Mouse (Mus musculus) small intestine, adult 2 months (tissue): Measurements from ENCODE around the gene Mctp1.

Experiments used
- CTCF ChIP-seq: fragments of 200-500 bp; IDR thresholded peaks from 2 replicates; pipeline ENCODE4 v1.5.1; 2012; ENCODE audit warnings: low read depth, mild to moderate bottlenecking, control low read depth, inconsistent platforms, low read length, moderate library complexity, mixed read lengths; ENCODE audit not compliant: insufficient replicate concordance, insufficient read length; ENCODE audit errors: extremely low read depth
- POLR2A ChIP-seq: fragments of 200-500 bp; IDR thresholded peaks from 2 replicates; pipeline ENCODE4 v1.6.1; 2012; ENCODE audit warnings: low read depth, mild to moderate bottlenecking, control low read depth, inconsistent platforms, low read length, moderate library complexity

DNA sequence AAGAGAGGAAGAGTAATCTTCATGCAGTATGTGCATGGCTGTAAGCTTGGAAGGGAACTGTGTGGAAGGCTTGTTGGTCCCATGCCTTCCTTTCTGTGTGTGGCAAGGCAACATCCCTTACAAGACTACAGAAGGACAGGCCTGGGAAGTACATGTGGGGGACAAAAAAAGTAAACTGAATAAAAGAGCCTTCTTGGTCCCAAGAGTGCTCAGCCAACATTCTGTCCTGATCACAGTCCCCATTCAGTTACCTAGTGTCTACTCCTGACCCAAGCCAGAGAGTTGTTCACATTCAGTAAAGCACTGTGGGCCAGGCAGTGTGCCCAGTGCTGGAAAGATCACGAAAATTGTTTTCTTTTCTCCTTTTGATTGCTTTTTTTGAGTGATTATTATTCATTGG is 415.3 kb downstream of the Mctp1 start:
- no peak for TF ChIP-seq CTCF
- no peak for TF ChIP-seq POLR2A
